Mouse (Mus musculus): Measurements from ENCODE around the gene Tspoap1.

DNA sequence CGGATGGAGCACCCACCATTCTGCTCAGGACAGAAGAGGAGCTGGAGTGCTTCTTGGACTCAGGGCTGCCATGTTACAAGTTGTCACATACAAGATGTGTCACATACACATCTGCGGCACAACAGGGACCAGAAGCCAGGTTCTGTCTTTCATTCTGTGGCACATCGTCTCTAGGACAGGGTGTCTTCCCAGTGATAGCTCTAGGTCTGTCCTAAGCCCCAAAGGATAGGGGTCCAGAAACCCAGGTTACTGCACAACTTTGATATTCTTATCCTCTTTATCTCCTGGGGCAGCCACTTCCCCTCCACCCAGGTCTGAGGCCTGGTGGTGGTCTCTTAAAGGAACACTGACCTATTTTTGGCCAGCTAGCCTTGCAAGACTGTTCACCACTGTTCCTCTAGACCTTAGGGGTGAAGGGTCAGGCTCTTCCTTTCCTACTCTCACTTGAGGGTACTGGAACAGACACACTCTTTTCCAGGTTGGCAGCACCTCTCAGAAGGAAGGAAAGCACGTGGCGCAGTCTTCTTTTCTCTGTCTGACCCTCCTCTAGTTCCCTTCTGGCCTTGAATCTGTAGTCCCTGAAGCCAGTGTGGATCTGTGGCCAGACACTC is 6.3 kb upstream of the Tspoap1 start:
- TF ChIP-seq POLR2A (IDR thresholded peaks at IDR 0.05; ENCODE audit: insufficient read depth, low read depth, low read length): no peak
- TF ChIP-seq CTCF (IDR thresholded peaks at IDR 0.05; ENCODE audit: insufficient read depth, low read depth, low read length): no peak

All from olfactory bulb, adult 2 months (tissue).